Mouse (Mus musculus) fibroblast of lung, adult 2 months (primary cell): ENCODE measurements around the gene 9130008F23Rik.

Source experiments
- DNase-seq: peaks from one replicate; pipeline ENCODE4 v3.0.0-alpha.2; 2011; ENCODE audit warnings: low read depth

The 9130008F23Rik gene

DNA sequence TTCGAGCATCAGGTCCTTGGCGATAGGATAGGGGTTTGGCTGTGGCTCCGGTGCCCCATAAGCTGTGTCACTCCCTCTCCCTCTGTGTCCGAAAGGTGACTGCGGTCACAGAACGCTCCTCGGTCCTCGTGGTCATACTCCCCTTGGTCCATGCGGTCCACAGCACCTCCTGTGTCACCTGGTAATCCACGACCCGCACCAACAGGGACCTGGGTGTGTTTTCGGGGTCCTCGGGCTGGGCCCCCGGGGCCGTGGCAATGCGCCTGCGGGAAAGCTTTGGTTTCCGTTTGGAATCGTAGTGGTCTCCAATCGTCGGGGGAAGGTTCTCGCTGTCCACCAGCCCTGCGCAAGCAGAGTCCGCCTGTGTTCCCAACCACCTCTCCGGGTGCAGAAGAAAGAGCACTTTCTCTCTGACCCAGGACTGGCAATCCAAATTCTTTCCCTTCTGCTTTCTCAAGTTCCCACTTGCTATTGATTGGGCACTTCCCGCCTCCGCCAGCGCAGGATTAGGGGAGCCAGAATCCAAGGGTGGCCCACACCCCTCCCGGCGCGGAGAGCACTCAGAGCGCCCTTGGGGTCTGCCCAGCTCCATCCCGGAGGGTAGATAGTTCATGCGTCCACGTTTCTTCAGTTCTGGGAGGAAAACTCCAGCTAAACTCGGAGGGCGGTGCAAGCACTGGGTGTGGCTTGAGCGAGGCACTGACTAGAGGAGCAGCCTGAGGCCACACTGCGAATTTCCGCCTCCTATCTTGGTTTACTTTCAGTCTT lies at the start of gene 9130008F23Rik:
TSS of gene 9130008F23Rik (minus strand) at position 636 of the 768 bp plus-strand sequence.
- DNase-seq: no peak

DNA sequence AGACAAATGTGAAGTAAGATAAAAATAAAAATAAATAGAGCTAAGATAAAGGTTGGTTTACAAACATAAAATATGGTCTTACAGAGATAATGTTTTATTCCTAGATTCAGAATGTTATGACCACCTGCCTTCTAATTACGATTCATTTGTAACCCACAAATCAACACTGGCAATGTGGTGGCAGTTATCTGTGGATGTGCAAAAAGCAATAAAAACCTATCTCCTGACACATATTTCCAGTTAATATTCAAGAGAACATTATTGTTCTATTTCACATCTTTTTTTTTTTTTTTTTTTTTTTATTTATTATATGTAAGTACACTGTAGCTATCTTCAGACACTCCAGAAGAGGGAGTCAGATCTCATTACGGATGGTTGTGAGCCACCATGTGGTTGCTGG lies 35.1 kb upstream of the 9130008F23Rik start:
- no peak for DNase-seq

DNA sequence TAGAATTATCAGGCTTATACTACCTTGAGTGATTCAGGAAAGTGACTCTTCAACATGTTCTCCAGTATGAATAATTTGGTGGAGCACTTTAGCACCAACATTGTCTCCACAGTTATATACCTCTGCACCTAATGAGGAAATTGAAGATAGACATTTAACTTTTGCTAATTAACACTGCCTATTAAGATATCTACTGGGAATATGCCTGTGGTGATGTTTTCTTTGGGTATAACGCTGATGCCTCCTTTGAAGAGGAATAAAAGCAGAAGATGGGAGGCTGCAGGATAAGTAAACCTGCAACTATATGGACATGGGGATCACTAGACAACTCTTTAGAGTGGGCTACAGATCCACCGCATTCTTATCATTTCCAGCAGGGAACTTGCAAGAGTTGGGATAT lies 33.9 kb upstream of the 9130008F23Rik start, which contains the start of gene Glyatl3:
TSS of gene Glyatl3 (minus strand) at position 101 of the 400 bp plus-strand sequence.
- DNase-seq: no peak

DNA sequence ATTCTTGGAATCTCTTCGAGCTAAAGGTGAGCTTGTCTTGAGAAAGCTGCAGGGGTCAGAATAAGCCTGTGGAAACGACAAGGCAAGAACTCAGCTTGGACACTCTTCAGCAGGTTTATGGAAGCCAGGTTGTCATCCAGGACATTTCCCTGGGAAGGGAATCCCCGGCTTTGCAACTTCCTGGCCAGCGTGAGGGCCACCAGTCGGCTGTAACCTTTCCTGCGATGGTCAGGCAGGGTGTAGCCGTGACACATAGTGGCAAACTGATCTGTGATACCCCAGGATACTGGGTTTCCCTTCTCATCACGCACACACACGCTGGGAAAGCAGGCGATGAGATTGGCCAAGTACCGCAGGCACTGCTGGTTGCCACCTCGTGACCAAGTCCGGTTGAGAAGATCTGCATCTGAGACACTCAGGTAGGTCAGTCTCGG lies 24.4 kb upstream of the 9130008F23Rik start:
- DNase-seq: no peak

DNA sequence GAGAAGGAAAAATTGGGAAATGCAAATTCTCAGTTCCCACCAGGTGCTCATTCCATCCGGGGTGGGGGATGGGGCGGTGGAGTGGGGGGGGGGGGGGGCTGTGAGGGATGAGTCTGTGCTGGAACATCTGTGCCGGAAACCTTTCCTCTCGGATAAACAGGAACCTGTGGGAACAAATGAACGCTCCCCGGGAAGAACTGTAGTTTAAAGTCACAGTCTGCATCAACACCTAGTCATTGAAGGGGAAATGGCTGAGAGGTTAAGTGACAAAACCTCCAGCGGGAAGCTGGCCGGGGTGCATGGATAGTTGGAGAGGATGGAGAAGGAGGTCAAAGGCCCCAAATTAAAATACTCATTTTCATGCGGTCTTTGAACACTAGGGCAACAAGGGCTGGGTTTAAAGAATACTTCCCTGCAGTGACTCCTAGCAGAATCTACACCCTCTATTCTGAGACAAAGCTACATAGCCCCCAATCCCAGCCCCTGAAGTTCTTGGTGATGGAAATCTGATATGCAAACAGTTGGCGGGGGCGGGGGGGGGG lies 23.8 kb upstream of the 9130008F23Rik start:
- DNase-seq: no peak

DNA sequence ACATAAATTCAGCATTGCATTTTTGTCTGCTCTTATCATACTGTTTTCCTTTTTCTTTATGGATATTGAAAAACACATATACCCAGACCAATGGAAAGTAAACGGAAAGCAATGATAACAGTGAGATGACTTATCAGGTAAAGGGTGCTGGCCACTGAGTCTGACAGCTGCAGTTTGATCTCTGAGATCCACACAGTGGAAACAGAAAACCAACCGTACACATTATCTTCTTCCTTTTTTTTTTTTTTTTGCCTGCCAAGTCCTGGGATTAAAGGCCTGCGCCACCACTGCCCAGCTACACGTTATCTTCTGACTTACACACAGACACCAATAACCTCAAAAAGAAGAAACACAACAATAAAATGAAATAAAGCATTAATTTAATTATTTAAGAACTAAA lies 23.0 kb upstream of the 9130008F23Rik start:
- DNase-seq: no peak

DNA sequence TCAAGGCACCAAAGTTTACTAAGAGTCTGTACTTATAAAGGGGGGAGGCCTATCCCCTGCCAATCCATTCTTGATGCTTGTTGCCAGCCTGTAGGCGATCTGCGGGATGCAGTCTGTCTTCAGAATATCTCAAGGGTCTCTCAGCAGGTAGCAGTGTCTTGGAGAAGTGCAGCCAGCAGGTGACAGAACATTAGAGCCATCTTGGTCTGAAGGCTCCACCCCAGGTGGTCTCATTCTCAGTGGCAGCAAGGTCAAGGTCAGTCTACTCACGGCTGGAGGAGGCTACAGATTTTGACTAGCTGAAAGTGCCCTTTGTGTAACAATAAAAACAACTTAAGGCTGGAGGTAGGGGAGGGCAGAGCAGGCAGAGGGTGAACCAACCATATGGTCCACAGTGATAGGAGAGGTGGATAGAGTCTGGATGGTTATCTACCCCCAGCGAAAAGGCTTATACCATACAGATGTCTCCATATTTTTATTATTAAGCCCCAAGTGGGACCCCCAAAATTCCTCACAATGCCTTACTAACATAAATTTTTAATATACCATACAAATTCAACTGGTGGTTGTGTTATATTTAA lies 19.5 kb upstream of the 9130008F23Rik start:
- no peak for DNase-seq

DNA sequence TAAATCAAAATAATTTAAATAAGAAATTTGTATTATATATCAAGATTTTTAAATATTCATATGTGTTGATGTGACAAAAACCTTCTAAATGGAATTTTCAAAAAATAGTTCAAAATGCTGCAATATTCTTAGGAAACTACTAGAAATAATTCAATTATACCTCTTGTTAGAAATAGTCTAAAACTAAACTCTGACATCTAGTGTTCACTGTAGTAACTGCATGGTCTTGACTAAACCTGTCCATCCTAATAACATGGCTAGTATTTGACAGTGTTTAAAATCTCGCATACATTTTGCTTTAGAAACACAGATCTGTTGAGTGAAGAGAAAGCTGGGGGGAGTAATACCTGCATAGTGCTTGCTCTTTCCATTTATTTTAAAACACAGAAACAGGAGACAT lies 16.5 kb upstream of the 9130008F23Rik start:
- no peak for DNase-seq

DNA sequence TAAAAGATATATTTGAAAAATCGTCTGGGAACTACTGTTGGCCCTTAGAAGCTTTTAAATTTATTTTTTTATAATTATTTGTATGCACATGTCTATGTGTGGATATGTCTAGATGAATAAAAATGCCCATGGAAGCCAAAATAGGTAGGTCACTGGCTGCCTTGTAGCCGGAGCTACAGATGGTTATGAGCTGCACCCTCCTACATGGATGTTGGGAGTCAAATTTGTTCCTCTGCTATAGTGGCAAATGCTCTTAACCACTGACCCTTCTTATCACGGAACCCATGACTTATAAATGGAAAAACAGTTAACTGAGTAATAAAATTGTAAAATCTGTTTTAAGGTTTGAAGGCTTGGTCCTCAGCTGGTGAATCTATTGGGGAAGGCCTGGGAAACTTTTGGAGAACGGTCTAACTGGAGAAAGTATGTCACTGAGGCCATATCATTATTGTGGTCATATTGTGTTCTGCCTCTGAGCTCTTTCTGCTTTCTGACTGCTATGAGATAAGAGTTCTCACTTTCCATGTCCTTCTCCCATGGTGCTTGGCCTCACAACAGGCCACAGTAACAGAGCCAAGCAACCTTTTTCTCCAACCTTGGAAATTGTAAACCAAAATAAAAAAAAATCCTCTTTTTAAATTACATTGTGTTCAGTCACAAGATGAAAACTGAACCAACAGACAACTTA lies 7.6 kb upstream of the 9130008F23Rik start:
- DNase-seq: no peak

DNA sequence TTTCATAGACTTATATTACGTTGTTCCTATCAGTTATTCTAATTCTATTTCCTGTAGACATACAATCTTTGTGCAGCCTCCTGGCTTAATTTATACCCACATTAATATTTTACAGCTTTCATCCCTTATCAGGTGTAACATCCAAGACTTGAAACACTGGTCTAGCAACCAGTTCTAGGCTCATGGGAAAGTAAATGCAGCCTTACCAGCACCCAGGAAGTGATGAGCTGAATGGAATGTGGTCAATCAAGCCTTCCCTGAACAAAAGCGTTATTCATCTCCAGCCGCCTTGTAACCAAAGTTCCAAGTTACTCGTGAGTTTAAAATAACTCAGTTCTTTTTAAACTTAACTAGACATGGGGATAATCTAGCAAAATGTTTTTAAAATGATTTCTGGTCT lies 4.8 kb upstream of the 9130008F23Rik start:
- DNase-seq: no peak

DNA sequence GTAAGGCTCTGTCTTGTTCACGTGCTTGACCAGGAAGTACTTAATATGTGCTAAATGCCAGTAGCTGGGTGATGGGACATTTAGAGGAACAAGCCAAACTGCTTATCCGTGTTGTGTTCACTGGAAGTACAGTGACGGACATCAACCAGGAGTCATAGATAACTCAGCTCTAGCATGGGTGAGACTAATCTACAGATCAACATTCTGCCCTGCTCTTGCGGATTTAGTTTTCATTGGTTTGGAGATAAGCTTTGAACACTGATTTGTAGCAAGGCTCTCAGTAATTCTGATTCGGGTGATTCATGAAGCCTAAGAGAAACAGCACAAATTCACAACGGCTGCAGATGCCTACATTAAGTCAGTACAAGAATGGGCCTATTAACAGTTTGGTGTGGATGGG lies 1.8 kb upstream of the 9130008F23Rik start:
- DNase-seq: no peak

DNA sequence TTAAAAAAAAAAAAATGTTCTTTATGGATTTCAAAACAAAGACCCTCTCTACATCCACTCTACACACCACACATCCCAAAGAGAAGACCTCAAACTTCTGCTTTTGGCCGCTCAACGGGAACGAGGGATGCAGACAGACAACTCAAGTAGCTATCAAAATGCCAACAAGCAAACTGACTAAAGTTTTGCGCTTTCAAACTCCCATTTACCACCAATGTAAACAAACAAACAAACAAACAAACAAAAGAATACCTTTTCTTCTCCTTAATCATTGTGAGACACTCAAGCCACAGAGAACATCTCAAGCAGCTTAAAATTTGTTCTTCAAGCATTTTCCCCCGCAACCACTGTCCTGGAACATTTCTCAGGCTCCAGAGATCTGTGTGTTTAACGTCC lies 833 bp downstream of the 9130008F23Rik start:
- no peak for DNase-seq

DNA sequence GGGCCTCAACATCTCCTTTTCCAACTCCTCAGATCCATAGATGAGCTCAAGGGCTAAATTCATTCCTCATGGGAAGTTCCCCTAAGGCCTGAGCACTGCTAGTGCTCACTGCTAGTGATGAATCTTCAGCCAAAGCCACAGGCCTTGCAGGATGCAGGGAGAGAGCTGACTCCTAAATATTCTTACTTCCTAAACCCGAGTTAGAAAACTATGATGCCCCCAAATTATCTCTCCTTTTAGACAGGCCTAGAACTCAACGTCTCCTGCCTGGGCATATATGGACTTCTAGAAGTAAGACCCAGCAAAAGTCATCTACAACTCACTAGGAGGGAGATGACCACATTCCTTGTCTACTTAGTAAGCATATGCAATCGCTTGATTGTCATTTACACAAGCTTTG lies 2.6 kb downstream of the 9130008F23Rik start:
- DNase-seq: no peak

DNA sequence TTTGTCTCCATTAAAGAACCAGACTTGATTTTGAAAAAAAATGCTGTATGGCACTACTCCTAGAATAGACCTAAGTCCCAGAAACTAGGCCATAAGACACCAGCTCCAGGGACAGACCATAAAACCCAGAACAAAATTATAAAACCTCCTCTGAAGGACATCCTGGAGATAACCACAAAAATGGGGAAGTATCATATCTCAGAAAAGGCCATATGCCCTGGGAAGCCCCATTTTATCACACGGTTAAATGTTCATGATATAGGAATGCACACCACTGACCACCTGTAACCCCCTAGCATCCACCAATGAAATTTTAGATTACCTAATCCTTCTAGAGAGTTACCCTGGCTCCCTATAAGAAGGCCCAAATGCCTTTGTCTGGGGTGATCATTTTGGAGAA lies 4.8 kb downstream of the 9130008F23Rik start:
- no peak for DNase-seq

DNA sequence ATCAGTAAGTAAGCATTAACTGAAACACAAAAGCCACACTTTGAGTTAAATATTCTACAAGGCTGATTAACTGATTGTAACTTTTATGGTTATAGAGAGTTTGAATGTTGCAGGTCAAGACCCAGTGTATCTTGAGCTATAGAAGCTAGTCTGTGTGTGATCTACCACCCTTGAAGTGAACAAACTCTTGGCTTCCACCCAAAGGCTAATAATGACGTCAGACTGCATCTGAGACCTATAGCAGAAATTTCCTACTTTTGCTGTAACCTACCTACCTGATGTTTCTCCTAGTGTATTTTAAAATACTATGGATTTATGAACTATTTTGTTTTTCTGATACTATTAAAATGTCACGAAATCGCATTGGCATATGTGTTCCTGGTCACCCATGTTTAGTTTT lies 5.7 kb downstream of the 9130008F23Rik start:
- DNase-seq: no peak

DNA sequence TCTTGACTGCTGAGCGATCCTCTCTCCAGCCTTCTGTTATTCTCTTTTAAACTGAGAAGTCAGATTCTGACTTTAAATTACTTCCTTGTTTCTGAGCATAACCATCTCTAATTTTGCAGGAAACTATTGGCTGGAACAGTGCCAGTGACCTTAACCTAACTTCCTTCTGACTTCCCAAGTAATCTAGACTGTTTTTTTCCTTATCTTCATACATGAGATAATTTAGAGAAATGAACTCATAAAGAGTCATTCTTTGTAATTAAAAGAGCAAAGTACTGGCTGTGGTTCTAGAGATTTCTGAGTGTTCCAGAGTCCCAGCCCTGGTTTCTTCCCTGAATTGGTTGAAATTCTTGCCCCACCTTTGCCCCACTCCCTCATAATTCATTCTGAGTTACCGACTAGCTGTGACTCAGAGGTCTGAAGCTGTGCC lies 6.8 kb downstream of the 9130008F23Rik start:
- no peak for DNase-seq

DNA sequence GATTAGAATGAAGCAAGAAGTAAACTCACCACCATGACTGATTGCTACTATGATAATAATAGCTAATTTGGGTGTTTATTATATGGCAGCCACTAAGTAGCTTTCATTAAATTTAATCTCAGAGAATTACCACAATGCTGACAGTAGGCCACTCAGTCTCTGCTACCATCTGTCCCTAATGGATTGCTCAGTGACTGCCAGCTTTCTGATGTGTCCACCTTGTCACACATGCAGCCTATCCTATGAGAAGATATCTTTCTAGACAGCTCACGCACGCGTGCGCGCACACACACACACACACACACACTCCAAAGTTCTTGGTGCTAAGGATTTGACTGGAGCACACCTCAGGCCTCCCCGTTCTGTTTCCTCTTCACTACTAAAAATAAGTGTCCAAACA lies 7.7 kb downstream of the 9130008F23Rik start:
- no peak for DNase-seq

DNA sequence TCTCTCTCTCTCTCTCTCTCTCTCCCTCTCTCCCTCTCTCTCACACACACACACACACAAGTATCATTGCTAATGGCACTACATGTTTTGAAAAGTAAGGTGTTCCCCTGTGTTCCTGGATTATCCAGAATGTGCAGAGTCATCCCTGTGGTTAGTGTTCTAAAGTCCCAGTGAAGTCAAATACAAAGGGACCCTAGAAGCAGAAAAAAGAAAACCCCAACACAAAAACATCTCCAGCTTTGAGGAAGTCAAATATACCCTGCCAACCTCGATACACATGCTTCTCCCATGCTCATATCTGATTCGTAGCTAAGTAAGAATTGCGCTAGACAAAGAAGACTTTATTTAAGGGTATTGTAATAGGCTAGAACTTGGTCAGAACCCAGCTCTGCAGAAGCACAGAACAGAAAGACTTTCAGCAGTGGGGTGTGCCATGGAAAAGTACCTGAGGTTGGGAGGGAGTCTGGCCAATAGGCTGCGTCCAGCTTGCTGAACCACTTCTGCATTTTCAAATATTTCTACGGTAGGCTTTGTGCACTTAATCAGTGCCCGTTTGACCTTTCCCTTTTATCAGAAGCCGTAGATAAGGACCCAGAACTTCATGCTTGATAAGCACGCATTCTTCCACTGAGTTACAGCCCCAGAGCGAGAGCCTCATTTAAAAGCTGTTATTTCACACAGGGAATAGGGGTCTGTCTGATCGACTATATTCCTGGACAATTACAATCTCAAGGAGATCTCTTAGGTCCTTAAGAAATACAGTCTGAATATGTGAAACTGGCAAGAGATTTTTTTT lies 11.2 kb downstream of the 9130008F23Rik start:
- DNase-seq: no peak

DNA sequence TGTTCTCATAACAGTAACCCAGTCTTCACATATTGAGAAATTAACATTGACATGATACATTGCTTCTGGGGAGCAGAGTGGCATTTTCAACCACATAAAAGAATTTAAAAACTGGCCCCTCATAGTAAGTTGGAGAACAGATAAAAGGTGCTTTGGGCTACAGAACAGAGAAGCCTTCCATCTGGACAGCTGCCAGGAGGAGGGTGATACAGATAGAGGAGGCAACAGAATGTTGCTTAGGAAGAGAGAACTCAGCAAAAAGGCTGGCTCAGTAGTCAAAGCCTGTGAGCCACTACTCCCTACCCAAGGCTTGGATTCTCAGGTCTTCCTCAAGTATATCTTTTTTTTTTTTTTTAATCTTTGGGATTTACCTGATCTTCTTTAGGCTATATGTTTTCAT lies 25.3 kb downstream of the 9130008F23Rik start:
- DNase-seq: no peak

DNA sequence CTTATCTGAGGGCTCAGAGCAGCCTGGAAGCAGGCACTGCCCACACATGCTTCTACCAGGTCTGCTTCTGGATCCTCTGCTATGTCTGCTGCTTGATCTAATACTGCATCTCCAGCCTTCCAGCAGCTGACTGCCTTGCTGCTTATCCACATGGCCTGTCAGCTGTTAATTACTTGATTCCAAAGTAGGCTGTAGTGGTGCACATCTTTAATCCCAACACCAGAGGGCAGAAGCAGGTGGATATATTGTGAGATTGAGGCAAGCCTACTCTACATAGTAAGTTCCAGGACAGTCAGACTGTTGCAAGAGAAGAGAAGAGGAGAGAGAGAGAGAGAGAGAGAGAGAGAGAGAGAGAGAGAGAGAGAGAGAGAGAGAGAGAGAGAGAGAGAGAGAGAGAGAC lies 43.1 kb downstream of the 9130008F23Rik start:
- peak; percentile 28 for DNase-seq

DNA sequence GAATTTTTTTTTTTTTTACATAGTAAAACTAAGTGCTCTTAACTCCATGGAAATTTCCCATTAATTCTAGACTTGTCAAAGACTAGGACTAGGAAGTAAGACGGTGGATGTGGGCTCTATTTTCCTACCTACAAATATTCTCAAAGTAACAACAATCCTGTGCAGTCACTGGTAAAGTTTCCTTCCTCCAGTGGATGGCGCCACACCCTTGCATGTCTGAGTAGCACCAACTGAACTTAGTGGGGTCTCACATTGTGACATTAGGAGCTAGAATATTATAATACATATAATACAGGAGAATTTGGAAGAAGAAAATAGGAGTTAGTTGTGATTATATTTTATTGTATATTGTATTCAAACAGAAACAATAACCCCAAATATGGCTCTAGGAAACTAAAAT lies 48.5 kb downstream of the 9130008F23Rik start:
- no peak for DNase-seq
